Mouse (Mus musculus) olfactory bulb, adult 2 months (tissue): ENCODE data around the gene Tspan9.

Source experiments
- CTCF ChIP-seq: fragments of 200-500 bp; IDR thresholded peaks from 2 replicates; pipeline ENCODE4 v1.5.1; 2012; ENCODE audit warnings: low read depth, mild to moderate bottlenecking, low read length, moderate library complexity; ENCODE audit not compliant: insufficient read depth
- POLR2A ChIP-seq: fragments of 200-500 bp; IDR thresholded peaks from 2 replicates; pipeline ENCODE4 v1.6.1; 2012; ENCODE audit warnings: mild to moderate bottlenecking, low read depth, low read length, moderate library complexity; ENCODE audit not compliant: insufficient read depth

GRCm38 (mm10) chr6:128021931-128022202, 121.5 kb downstream of the Tspan9 start:
- no peak for TF ChIP-seq CTCF
- TF ChIP-seq POLR2A: no peak
